Mouse (Mus musculus) liver, embryonic 11.5 days (tissue): ENCODE results near the gene Rbms1. TPM values are rescaled to one million over a fixed set of nuclear protein-coding genes. Genes with fewer than 3 reads are reported as not detected.

Experiments used
- ATAC-seq: fragments of 200-750 bp; cut with Nextera tagmentation; replicated peaks from 2 replicates; pipeline ENCODE4 v1.8.0; 2017; ENCODE audit warnings: moderate number of reproducible peaks, mild to moderate bottlenecking, moderate TSS enrichment, moderate library complexity; ENCODE audit not compliant: low FRiP score
- DNase-seq: peaks from one replicate; pipeline ENCODE4 v3.0.0-alpha.2; 2017; ENCODE audit warnings: low spot score
- H3K27ac ChIP-seq: fragments of 300-500 bp; sonication (generic); 2 replicates; pipeline ENCODE4 v1.5.1; 2014; ENCODE audit warnings: mild to moderate bottlenecking, low read depth, low read length, control low read depth
- H3K27me3 ChIP-seq: fragments of 300-500 bp; sonication (generic); replicated peaks from 2 replicates; pipeline ENCODE4 v1.6.1; 2014; ENCODE audit warnings: low read length, mixed read lengths; ENCODE audit not compliant: control insufficient read depth, insufficient read depth
- H3K36me3 ChIP-seq: fragments of 300-500 bp; sonication (generic); 2 replicates; pipeline ENCODE4 v1.6.1; 2014; ENCODE audit warnings: mild to moderate bottlenecking, low read length, moderate library complexity, mixed read lengths; ENCODE audit not compliant: control insufficient read depth, insufficient read depth
- H3K4me1 ChIP-seq: fragments of 300-500 bp; sonication (generic); replicated peaks from 2 replicates; pipeline ENCODE4 v1.6.1; 2014; ENCODE audit warnings: low read length, mixed read lengths; ENCODE audit not compliant: control insufficient read depth, insufficient read depth
- H3K4me2 ChIP-seq: fragments of 300-500 bp; sonication (generic); 2 replicates; pipeline ENCODE4 v1.6.1; 2014; ENCODE audit warnings: mild to moderate bottlenecking, control low read depth, moderate library complexity
- H3K4me3 ChIP-seq: fragments of 300-500 bp; sonication (generic); 2 replicates; pipeline ENCODE4 v1.5.1; 2014; ENCODE audit warnings: low read depth, low read length, control low read depth
- H3K9ac ChIP-seq: fragments of 300-500 bp; sonication (generic); 2 replicates; pipeline ENCODE4 v1.6.1; 2014; ENCODE audit warnings: low read depth, low read length, control low read depth
- H3K9me3 ChIP-seq: fragments of 300-500 bp; sonication (generic); 2 replicates; pipeline ENCODE4 v1.6.1; 2016; ENCODE audit warnings: low read length, inconsistent platforms, mixed read lengths; ENCODE audit not compliant: control insufficient read depth
- WGBS: fragments of 180-500 bp; shearing (Covaris S2); extraction: QIAGEN DNeasy Blood & Tissue Kit; methylation state at CpG from one replicate; pipeline ENCODE4 v1.1.7; 2014; 5-methylcytosine and 5-hydroxymethylcytosine counted together
- polyA plus RNA-seq: library from polyadenylated mRNA; unstranded; fragments of >200 nt; fragmentation: Nextera tagmentation; extraction: Ambion mirVana; gene quantifications from 2 replicates; pipeline ENCODE4 v1.2.1, GENCODE M21; 2014

Rbms1 gene
- polyA plus RNA-seq, 1 experiment from 2014 or later, result 80.8 TPM

DNA sequence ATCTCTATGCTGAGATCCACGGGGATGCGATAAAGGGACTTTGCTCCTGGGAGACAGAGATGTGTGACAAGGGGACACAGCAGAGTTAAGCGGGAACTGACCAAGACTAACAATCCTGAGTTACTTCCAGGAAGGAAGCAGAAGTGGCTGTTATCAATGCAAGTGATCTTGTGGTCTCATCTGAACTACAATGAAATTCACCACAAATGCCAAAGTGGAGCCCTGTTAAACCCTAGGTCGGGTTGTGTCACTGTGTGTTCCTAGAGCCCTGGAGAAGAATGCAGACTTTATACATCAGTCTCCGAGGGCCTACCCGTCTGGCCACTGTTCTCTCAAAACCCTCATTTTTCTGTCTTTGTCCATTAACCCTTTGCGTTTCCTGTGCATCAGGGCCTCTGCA is 248.5 kb downstream of the Rbms1 start:
- Histone ChIP-seq H3K9me3 (no peaks in the 10 kb centered on the region), H3K9ac (no peak overlapping the region), H3K36me3 (no peaks in the 10 kb centered on the region), H3K4me3 (no peak overlapping the region), H3K27ac (no peak overlapping the region), H3K4me1 (no peaks in the 10 kb centered on the region), H3K27me3 (no peaks in the 10 kb centered on the region; the same call in none of the 2 replicates), H3K4me2 (no peak overlapping the region)
- peak; percentile 30 for DNase-seq
- ATAC-seq, result no peak
- WGBS, result 37% methylated on average over 7 of the region's 7 CpGs

DNA sequence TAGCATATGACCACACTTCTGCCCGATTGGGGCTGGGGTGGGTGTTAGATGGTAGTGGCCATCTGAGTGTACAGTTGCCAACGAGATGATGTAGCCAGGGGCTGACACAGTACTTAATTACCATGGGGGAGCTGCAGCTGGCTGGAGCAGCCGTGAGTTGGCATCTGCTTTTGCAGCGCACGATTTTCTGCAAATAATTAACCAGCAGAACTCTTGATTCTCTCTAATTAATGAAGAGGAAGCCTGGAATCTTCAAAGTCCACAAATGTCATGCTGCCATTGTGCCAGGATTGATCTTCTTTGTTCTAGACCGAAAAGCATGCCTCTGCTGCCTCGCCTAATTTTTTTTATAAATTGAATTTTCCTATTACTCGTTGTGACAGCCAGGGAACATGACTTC is 249.1 kb downstream of the Rbms1 start:
- peak; percentile 29 for DNase-seq

GRCm38 (mm10) chr2:60712891-60713290 is 250.1 kb downstream of the Rbms1 start:
- Histone ChIP-seq H3K9me3 (no peaks in the 10 kb centered on the region), H3K27me3 (no peaks in the 10 kb centered on the region; the same call in none of the 2 replicates), H3K36me3 (no peaks in the 10 kb centered on the region), H3K4me2 (no peak overlapping the region), H3K4me1 (no peaks in the 10 kb centered on the region), H3K9ac (no peak overlapping the region), H3K4me3 (no peak overlapping the region), H3K27ac (no peak overlapping the region)
- DNase-seq (no peak), ATAC-seq (no peak)
- WGBS, result 76% methylated on average over 5 of the region's 5 CpGs

More for the DNA sequence above, 249.1 kb downstream of the Rbms1 start:
- ATAC-seq, result no peak
- no peaks in the 10 kb centered on the region for H3K9me3 ChIP-seq
- no peaks in the 10 kb centered on the region for H3K36me3 ChIP-seq
- 59% methylated on average over 8 of the region's 8 CpGs for WGBS
- H3K27ac ChIP-seq, result no peak overlapping the region
- H3K4me1 ChIP-seq, result no peaks in the 10 kb centered on the region
- no peak overlapping the region for H3K4me3 ChIP-seq
- no peaks in the 10 kb centered on the region; the same call in none of the 2 replicates for H3K27me3 ChIP-seq
- no peak overlapping the region for H3K9ac ChIP-seq
- H3K4me2 ChIP-seq, result no peak overlapping the region

DNA sequence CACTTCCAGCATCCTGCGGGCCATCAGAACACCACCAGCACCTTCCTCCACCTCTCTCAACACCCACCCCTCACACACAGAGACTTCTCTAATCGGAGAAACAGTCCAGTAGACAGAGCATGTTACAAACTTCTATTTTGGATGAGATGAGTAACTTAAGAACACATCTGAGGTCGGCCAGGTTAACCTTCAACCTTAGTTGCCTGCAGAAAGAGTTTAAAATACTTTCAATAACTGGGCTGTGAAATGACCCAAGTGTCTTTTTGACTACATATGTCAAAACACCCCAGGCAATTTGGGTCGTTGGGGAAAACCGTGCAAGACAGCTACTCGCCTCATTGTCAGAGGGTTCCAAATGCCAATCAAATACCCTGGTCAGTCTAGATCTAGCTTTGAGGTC is 250.5 kb downstream of the Rbms1 start:
- DNase-seq, result no peak
- no peak overlapping the region for H3K27ac ChIP-seq
- 71% methylated on average over 6 of the region's 6 CpGs for WGBS

DNA sequence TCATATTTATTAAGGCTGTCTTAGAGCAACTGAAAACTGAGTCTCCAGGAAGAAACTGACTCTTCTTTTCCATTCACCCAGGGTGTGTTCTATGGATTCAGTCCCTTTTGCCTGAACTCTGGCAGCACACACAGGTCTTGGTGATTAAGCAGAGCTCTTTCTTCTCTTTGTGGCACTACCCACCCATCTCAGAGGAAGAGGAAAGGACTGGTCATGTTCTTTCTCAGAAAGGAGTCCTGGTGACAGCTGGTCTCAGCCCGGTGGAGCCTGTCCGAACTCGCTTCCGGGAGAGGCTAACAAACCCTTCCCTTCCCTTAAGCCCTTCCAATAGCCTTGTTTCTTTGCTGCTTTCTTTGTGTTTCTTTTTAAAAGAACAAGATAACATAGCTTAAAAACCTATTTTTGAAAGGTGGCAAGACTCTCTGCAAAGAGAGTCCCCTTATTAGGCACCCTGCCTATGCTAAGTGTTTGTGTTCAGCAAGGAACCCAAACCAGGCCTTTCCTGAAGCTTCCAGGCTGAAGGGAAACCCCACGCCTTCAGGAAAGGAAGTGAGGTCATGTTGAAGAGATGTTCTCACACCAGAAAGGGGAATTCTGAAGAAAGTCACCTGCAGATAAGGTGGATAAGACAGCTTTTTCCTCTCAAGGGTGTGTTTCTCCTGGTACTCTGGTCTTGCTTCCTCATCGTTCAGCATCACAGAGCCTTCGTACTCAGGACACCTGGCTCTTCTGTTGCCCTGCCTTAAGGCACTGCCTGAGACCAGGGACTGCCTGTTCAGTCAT is 251.7 kb downstream of the Rbms1 start:
- no peak for ATAC-seq
- Histone ChIP-seq H3K27me3 (no peaks in the 10 kb centered on the region; the same call in 1 of the 2 replicates), H3K9me3 (no peaks in the 10 kb centered on the region), H3K27ac (no peak overlapping the region), H3K4me1 (no peaks in the 10 kb centered on the region), H3K4me3 (no peak overlapping the region), H3K9ac (no peak overlapping the region), H3K4me2 (no peak overlapping the region), H3K36me3 (no peaks in the 10 kb centered on the region)
- DNase-seq, result no peak
- 74% methylated on average over 7 of the region's 7 CpGs for WGBS

More for the DNA sequence above, 250.5 kb downstream of the Rbms1 start:
- ATAC-seq, result no peak
- Histone ChIP-seq H3K36me3 (no peaks in the 10 kb centered on the region), H3K9me3 (no peaks in the 10 kb centered on the region), H3K4me2 (no peak overlapping the region), H3K4me1 (no peaks in the 10 kb centered on the region), H3K4me3 (no peak overlapping the region), H3K9ac (no peak overlapping the region), H3K27me3 (no peaks in the 10 kb centered on the region; the same call in none of the 2 replicates)

- Histone ChIP-seq H3K27me3 (no peaks in the 10 kb centered on the region), H3K9me3 (no peaks in the 10 kb centered on the region), H3K36me3 (no peaks in the 10 kb centered on the region), H3K4me1 (no peaks in the 10 kb centered on the region), H3K9ac (no peak overlapping the region), H3K4me2 (no peak overlapping the region), H3K27ac (no peak overlapping the region), H3K4me3 (no peak overlapping the region)
- DNase-seq (no peak), ATAC-seq (no peak)
- 73% methylated on average over 4 of the region's 4 CpGs for WGBS
Observed at GRCm38 (mm10) chr2:60710317-60710716, 252.7 kb downstream of the Rbms1 start.

GRCm38 (mm10) chr2:60708671-60709070 is 254.3 kb downstream of the Rbms1 start:
- no peaks in the 10 kb centered on the region for H3K27me3 ChIP-seq
- no peaks in the 10 kb centered on the region for H3K4me1 ChIP-seq
- H3K4me2 ChIP-seq, result no peak overlapping the region
- WGBS, result 34% methylated on average over 3 of the region's 3 CpGs
- no peaks in the 10 kb centered on the region for H3K36me3 ChIP-seq
- H3K4me3 ChIP-seq, result no peak overlapping the region
- DNase-seq (no peak), ATAC-seq (no peak)
- H3K9me3 ChIP-seq, result no peaks in the 10 kb centered on the region
- H3K9ac ChIP-seq, result no peak overlapping the region
- H3K27ac ChIP-seq, result no peak overlapping the region

DNA sequence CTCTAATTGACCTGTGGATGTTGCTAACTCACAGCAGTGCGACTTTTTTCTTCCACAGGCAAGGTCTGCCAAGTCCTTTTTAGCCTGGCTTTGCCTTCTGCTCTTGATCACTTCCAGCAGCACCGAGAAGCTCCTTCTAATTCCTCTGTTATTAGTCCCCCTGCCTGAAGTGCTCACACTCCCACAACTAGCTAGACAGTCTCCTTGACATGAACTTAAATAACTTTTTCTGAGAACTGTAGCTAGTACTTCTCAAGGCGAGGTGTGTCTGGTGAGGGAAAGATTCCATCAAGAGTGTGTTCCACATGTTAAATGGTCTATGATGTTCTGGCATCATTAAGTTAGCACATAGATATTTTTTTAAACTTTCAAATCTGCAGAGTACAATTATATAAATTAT is 256.1 kb downstream of the Rbms1 start:
- H3K4me2 ChIP-seq, result no peak overlapping the region
- ATAC-seq, result no peak
- H3K9me3 ChIP-seq, result no peaks in the 10 kb centered on the region
- H3K27me3 ChIP-seq, result no peaks in the 10 kb centered on the region
- no peaks in the 10 kb centered on the region for H3K36me3 ChIP-seq
- H3K4me3 ChIP-seq, result no peak overlapping the region
- H3K9ac ChIP-seq, result no peak overlapping the region
- H3K27ac ChIP-seq, result no peak overlapping the region
- no peaks in the 10 kb centered on the region for H3K4me1 ChIP-seq
- no peak for DNase-seq
- WGBS, result 71% methylated on average over 3 of the region's 3 CpGs

DNA sequence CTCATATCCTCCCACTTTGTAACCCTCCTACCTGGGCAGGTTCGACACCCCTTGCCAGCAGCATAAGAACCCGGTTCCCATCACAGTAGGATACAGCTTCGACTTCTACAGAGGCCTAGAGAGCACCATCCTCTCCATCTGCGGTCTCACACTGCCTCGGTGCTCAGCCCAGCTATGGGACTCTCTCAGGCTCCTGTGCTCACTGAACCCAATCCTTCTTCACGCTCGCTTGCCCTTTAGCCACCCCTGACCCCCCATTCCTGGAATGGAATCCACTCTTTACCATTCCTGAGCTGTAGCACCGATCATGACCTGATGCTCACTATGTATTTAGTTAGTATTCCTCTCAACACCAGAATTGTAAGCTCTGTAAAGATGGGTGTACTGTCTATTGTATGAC is 257.6 kb downstream of the Rbms1 start:
- Histone ChIP-seq H3K36me3 (no peaks in the 10 kb centered on the region), H3K4me3 (no peak overlapping the region), H3K4me2 (no peak overlapping the region), H3K27ac (no peak overlapping the region), H3K4me1 (no peaks in the 10 kb centered on the region), H3K9me3 (no peaks in the 10 kb centered on the region), H3K9ac (no peak overlapping the region), H3K27me3 (no peaks in the 10 kb centered on the region)
- no peak for ATAC-seq
- WGBS, result 81% methylated on average over 8 of the region's 8 CpGs
- DNase-seq, result no peak
